Mouse (Mus musculus) G1E-ER4 (cell line): Measurements from ENCODE around the gene Adap2. TPM values are rescaled to one million over a fixed set of nuclear protein-coding genes. Genes with fewer than 3 reads are reported as not detected.

Experiments
- GATA1 ChIP-seq: IDR thresholded peaks from one replicate; pipeline ENCODE4 v1.8.0; 2012; ENCODE audit warnings: low read length, inconsistent platforms
- polyA plus RNA-seq: library from polyadenylated mRNA; stranded (reverse); fragments of >175 nt; gene quantifications from 2 replicates; pipeline ENCODE4 v1.2.3, GENCODE M21; 2012

The Adap2 gene
- polyA plus RNA-seq, 1 experiment, result not detected

- TF ChIP-seq GATA1, result no peak
These were observed 61.4 kb downstream of the Adap2 start for GRCm38 (mm10) chr11:80215291-80215690.

GRCm38 (mm10) chr11:80218657-80219293 is 64.9 kb downstream of the Adap2 start:
- TF ChIP-seq GATA1, result no peak

Other genes starting within 250 kb of the Adap2 start
- 3.4 and 4.1 TPM in 2 replicates for gene Utp6, start 191.7 kb upstream of the Adap2 start, polyA plus RNA-seq
- 42.6 and 56.9 TPM in 2 replicates for gene Suz12, start 161.0 kb upstream of the Adap2 start, polyA plus RNA-seq
- 30.1 and 34.5 TPM in 2 replicates for gene Crlf3, start 73.1 kb upstream of the Adap2 start, polyA plus RNA-seq
- 3.8 and 5.1 TPM in 2 replicates for gene Atad5, start 64.7 kb upstream of the Adap2 start, polyA plus RNA-seq
- 1.1 TPM in 2 replicates for gene Tefm, start 11.9 kb upstream of the Adap2 start, polyA plus RNA-seq
- gene Rnf135, start 29.7 kb downstream of the Adap2 start, polyA plus RNA-seq, result 3.7 and 4.7 TPM in 2 replicates
- 7.8 and 11.5 TPM in 2 replicates for gene Rhot1, start 54.9 kb downstream of the Adap2 start, polyA plus RNA-seq
- gene Rhbdl3, start 146.8 kb downstream of the Adap2 start, polyA plus RNA-seq, result 0.06 TPM in 2 replicates
- 3.6 and 5.7 TPM in 2 replicates for gene 5730455P16Rik, start 223.9 kb downstream of the Adap2 start, polyA plus RNA-seq
- gene Zfp207, start 229.2 kb downstream of the Adap2 start, polyA plus RNA-seq, result 15.6 and 79.1 TPM in 2 replicates